Mouse (Mus musculus): ENCODE data around the gene Arl5a. TPM values are rescaled to one million over a fixed set of nuclear protein-coding genes. Genes with fewer than 3 reads are reported as not detected.
A peak's percentile ranks its signal among the peaks of the same experiment; 100 is the strongest.

Arl5a gene
- polyA plus RNA-seq, 1 experiment from 2014 or later: 45.7 TPM

DNA sequence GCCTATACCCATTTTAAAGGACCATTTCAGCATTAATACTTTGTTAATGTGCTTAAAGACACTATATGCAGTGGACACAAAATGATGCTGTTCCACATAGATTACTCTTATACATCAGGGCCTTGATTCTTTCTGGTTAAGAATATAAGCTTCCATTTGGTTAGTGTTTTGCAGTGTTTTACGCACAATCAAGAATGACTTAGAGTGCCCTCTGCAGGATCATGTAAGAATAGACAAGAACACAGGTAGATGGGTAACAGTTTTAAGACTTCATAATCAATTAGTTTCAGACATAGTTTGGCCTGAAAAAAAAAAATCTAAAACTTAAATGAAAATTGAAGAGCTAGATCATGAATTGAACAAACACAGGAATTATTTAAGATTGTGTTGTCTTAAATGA lies 18.2 kb downstream of the Arl5a start:
- H3K9me3 ChIP-seq (replicated peaks; ENCODE audit: control insufficient read depth, low read length): peaks cover 20% of the 10 kb centered on the region
- no peaks in the 10 kb centered on the region for H3K4me1 ChIP-seq (ENCODE audit: control insufficient read depth, insufficient read depth, low read length)
- peaks cover 54% of the 10 kb centered on the region for H3K36me3 ChIP-seq (ENCODE audit: control insufficient read depth, insufficient read depth)
- no peaks in the 10 kb centered on the region for H3K27me3 ChIP-seq (ENCODE audit: control insufficient read depth, insufficient read depth, low read length)
- no peak overlapping the region for H3K27ac ChIP-seq (ENCODE audit: low read length)
- no peak overlapping the region for H3K4me3 ChIP-seq (ENCODE audit: low read length)
- H3K4me2 ChIP-seq (ENCODE audit: low read depth, low read length): no peak overlapping the region
- no peak for ATAC-seq (replicated peaks; ENCODE audit: extremely low read depth, insufficient read depth, low FRiP score)
- 97% methylated on average over 1 of the region's 1 CpGs for WGBS
- no peak overlapping the region for H3K9ac ChIP-seq (ENCODE audit: low read length)

DNA sequence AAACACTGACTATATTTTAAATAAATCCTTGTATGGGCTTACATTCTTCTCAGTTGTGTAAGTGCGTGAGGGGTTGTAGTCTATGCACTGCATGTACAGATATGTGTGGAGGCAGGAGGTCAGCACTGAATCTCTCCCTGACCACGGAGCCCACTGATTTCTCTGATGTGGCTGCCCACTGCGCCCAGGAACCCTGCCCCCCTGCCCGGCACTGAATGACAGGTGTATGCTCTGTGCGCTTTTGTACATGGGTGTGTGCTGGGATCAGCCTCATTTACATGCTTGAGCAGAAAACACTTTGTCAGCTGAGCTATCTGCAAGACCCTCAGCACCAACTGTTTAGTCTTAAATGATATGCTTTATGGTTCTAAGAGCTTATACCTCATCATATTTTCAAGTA lies 19.5 kb downstream of the Arl5a start:
- H3K27ac ChIP-seq (ENCODE audit: low read length): no peak overlapping the region
- no peak overlapping the region for H3K9ac ChIP-seq (ENCODE audit: low read length)
- no peak overlapping the region for H3K4me2 ChIP-seq (ENCODE audit: low read depth, low read length)
- H3K36me3 ChIP-seq (ENCODE audit: control insufficient read depth, insufficient read depth): peaks cover 45% of the 10 kb centered on the region
- no peaks in the 10 kb centered on the region for H3K27me3 ChIP-seq (ENCODE audit: control insufficient read depth, insufficient read depth, low read length)
- WGBS: 90% methylated on average over 5 of the region's 5 CpGs
- H3K4me3 ChIP-seq (ENCODE audit: low read length): no peak overlapping the region
- no peak for ATAC-seq (replicated peaks; ENCODE audit: extremely low read depth, insufficient read depth, low FRiP score)
- no peaks in the 10 kb centered on the region for H3K4me1 ChIP-seq (ENCODE audit: control insufficient read depth, insufficient read depth, low read length)
- H3K9me3 ChIP-seq (replicated peaks; ENCODE audit: control insufficient read depth, low read length): peaks cover 8% of the 10 kb centered on the region

DNA sequence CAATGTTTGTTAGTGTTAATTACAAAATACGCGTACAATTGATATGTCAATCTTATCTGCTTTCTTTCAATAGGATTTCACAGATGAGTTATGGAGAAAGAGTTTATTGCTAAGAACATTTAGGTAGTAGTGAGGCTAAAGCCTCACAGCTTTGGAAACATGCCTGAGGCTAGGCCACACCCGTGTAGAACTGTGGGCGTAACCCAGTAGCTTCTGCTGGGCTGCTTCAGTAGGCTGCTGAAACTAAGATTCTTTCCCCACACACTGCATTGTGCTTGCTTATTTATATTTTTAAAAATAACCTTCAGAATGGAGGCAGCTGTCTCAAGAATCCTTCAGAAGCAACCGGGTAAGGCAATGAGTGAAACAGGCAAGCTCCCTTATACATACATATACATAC lies 30.2 kb downstream of the Arl5a start:
- no peak for ATAC-seq (replicated peaks; ENCODE audit: extremely low read depth, insufficient read depth, low FRiP score)
- WGBS: 84% methylated on average over 5 of the region's 5 CpGs
- H3K4me1 ChIP-seq (ENCODE audit: control insufficient read depth, insufficient read depth, low read length): no peaks in the 10 kb centered on the region
- H3K27me3 ChIP-seq (ENCODE audit: control insufficient read depth, insufficient read depth, low read length): no peaks in the 10 kb centered on the region
- H3K9me3 ChIP-seq (replicated peaks; ENCODE audit: control insufficient read depth, low read length): no peaks in the 10 kb centered on the region
- no peak overlapping the region for H3K27ac ChIP-seq (ENCODE audit: low read length)
- H3K4me3 ChIP-seq (ENCODE audit: low read length): no peak overlapping the region
- H3K4me2 ChIP-seq (ENCODE audit: low read depth, low read length): no peak overlapping the region
- H3K9ac ChIP-seq (ENCODE audit: low read length): no peak overlapping the region
- peaks cover 6% of the 10 kb centered on the region for H3K36me3 ChIP-seq (ENCODE audit: control insufficient read depth, insufficient read depth)

DNA sequence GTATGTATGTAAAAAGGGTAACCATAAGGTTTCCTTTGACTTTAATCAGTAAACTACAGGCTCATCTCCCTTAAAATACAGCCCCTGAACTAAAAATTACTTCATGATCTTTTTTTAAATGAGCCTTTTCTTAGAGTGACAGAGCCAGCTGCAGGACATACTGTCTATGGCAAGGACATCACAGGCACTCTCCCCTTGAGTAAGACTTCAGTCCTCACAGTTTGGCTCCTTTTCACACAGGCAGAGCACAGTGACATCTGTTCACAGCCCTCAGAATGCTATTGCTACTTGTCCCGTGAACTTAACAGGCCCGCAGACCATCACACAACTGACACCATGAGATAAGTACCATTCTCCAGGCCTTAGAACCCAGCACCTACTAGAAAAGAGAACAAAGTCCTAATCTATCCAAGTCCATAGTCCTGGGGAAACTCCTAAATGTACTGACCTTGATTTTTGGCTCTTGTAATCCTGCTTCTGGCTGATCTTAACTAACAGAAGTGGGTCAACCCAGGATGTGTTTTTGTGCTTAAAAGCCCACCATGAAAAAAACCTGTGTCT lies 34.2 kb downstream of the Arl5a start:
- WGBS: 47% methylated on average over 2 of the region's 2 CpGs
- Histone ChIP-seq H3K9me3 (replicated peaks; ENCODE audit: control insufficient read depth, low read length) (no peaks in the 10 kb centered on the region), H3K27me3 (ENCODE audit: control insufficient read depth, insufficient read depth, low read length) (no peaks in the 10 kb centered on the region), H3K4me3 (ENCODE audit: low read length) (no peak overlapping the region), H3K4me2 (ENCODE audit: low read depth, low read length) (no peak overlapping the region), H3K4me1 (ENCODE audit: control insufficient read depth, insufficient read depth, low read length) (peaks cover 10% of the 10 kb centered on the region), H3K9ac (ENCODE audit: low read length) (no peak overlapping the region), H3K27ac (ENCODE audit: low read length) (no peak overlapping the region), H3K36me3 (ENCODE audit: control insufficient read depth, insufficient read depth) (no peaks in the 10 kb centered on the region)
- no peak for ATAC-seq (replicated peaks; ENCODE audit: extremely low read depth, insufficient read depth, low FRiP score)

DNA sequence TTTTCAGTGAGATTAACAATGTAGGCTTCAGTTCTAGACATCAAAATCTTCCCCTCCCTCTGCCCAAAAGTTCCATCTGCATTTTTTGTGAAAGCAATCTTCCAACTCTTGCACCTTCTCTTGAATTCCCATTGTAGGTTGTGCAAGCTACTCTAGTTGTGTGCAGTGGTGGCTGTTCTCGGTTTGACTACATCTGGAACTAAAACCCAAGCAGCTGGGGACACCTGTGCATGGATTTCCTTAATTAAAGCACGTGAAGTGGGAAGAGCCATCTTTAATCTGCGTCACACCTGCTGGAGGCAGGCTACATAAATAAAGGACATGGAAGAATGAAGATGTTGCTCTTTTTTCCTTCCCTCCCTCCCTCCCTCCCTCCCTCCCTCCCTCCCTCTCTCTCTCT lies 34.7 kb downstream of the Arl5a start:
- Histone ChIP-seq H3K4me3 (ENCODE audit: low read length) (no peak overlapping the region), H3K4me2 (ENCODE audit: low read depth, low read length) (no peak overlapping the region), H3K27ac (ENCODE audit: low read length) (no peak overlapping the region), H3K27me3 (ENCODE audit: control insufficient read depth, insufficient read depth, low read length) (no peaks in the 10 kb centered on the region), H3K9ac (ENCODE audit: low read length) (no peak overlapping the region), H3K4me1 (ENCODE audit: control insufficient read depth, insufficient read depth, low read length) (peaks cover 11% of the 10 kb centered on the region), H3K9me3 (replicated peaks; ENCODE audit: control insufficient read depth, low read length) (no peaks in the 10 kb centered on the region), H3K36me3 (ENCODE audit: control insufficient read depth, insufficient read depth) (no peaks in the 10 kb centered on the region)
- ATAC-seq (replicated peaks; ENCODE audit: extremely low read depth, insufficient read depth, low FRiP score): no peak
- 80% methylated on average over 3 of the region's 3 CpGs for WGBS

DNA sequence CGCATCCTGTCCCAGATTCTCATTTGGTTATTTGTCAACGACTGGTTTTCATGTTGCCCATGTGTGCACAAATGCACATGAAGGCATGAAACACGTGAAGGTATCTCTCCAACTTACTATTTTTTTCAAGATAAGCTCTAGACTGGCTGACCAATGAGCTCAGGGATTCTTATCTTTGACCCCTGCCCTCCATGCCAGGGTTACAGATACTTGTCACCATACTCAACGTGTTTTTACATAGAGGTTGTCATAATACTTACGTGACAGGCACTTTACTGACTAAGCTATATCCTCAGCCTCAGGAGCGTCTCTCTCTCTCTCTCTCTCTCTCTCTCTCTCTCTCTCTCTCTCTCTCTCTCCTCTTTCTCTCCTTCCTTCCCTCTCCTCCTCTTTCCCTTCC lies 38.2 kb downstream of the Arl5a start:
- peaks cover 11% of the 10 kb centered on the region for H3K4me1 ChIP-seq (ENCODE audit: control insufficient read depth, insufficient read depth, low read length)
- H3K4me3 ChIP-seq (ENCODE audit: low read length): no peak overlapping the region
- H3K36me3 ChIP-seq (ENCODE audit: control insufficient read depth, insufficient read depth): no peaks in the 10 kb centered on the region
- no peak overlapping the region for H3K9ac ChIP-seq (ENCODE audit: low read length)
- ATAC-seq (replicated peaks; ENCODE audit: extremely low read depth, insufficient read depth, low FRiP score): peak; percentile 75; the same call in 1 of the 2 replicates
- WGBS: 41% methylated on average over 6 of the region's 6 CpGs
- H3K9me3 ChIP-seq (replicated peaks; ENCODE audit: control insufficient read depth, low read length): no peaks in the 10 kb centered on the region
- H3K27ac ChIP-seq (ENCODE audit: low read length): no peak overlapping the region; the same call in 1 of the 2 replicates
- H3K4me2 ChIP-seq (ENCODE audit: low read depth, low read length): peak overlapping the region; percentile 44; the same call in 1 of the 2 replicates
- H3K27me3 ChIP-seq (ENCODE audit: control insufficient read depth, insufficient read depth, low read length): no peaks in the 10 kb centered on the region

DNA sequence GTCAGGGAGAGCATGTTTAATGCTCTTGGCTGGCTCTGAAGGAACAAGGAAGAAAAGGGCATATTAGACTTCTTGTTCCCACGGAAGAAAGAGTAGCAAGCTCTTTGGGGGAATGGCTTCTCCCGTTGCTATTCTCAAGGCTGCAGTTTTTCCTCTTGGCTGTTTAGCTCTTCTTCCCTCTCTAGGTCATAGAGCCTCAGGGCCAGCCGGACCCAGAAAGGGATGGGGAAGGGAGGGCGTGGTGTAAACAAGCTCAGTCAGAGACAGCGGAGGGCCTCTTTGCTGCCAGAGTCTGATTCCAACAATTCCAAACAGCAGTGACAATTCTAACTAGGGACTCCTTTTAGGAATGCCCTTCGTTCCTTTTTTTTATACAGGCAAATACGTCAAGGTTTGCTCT lies 38.7 kb downstream of the Arl5a start:
- ATAC-seq (replicated peaks; ENCODE audit: extremely low read depth, insufficient read depth, low FRiP score): peak; percentile 58
- peak overlapping the region; percentile 38; the same call in 1 of the 2 replicates for H3K9ac ChIP-seq (ENCODE audit: low read length)

DNA sequence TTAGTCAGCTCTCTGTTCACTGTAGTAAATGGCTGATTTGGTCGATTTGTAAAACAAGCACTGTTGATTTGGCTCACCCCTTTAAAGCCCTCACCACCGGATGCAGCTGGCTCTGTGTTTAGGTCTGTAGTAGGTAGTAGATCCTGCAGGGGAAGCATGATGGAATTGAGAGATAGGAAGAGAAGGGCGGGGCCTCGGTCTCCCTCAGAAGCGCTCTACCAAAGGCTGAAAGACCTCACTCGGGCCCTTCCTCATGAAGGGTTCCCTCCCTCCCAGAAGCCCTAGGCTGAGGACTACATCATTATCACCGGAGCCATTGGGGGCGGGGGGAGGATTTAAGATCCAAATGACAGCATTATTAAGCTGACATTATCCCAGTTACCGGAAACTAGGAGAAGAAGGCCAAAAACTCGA lies 45.8 kb downstream of the Arl5a start:
- Histone ChIP-seq H3K27ac (ENCODE audit: low read length) (no peak overlapping the region), H3K9ac (ENCODE audit: low read length) (no peak overlapping the region), H3K27me3 (ENCODE audit: control insufficient read depth, insufficient read depth, low read length) (no peaks in the 10 kb centered on the region), H3K36me3 (ENCODE audit: control insufficient read depth, insufficient read depth) (no peaks in the 10 kb centered on the region), H3K4me2 (ENCODE audit: low read depth, low read length) (peak overlapping the region; percentile 37; the same call in 1 of the 2 replicates), H3K4me1 (ENCODE audit: control insufficient read depth, insufficient read depth, low read length) (no peaks in the 10 kb centered on the region; the same call in 1 of the 2 replicates), H3K4me3 (ENCODE audit: low read length) (no peak overlapping the region), H3K9me3 (replicated peaks; ENCODE audit: control insufficient read depth, low read length) (no peaks in the 10 kb centered on the region)
- 51% methylated on average over 10 of the region's 10 CpGs for WGBS
- ATAC-seq (replicated peaks; ENCODE audit: extremely low read depth, insufficient read depth, low FRiP score): 0 out of 2 replicates have a peak, but pooled peaks have one; percentile 52

More for the DNA sequence above, 38.7 kb downstream of the Arl5a start:
- Histone ChIP-seq H3K9me3 (replicated peaks; ENCODE audit: control insufficient read depth, low read length) (no peaks in the 10 kb centered on the region), H3K27ac (ENCODE audit: low read length) (peak overlapping the region; percentile 70), H3K4me1 (ENCODE audit: control insufficient read depth, insufficient read depth, low read length) (peaks cover 11% of the 10 kb centered on the region), H3K4me2 (ENCODE audit: low read depth, low read length) (peak overlapping the region; percentile 44), H3K4me3 (ENCODE audit: low read length) (no peak overlapping the region), H3K36me3 (ENCODE audit: control insufficient read depth, insufficient read depth) (no peaks in the 10 kb centered on the region), H3K27me3 (ENCODE audit: control insufficient read depth, insufficient read depth, low read length) (no peaks in the 10 kb centered on the region)
- WGBS: 31% methylated on average over 7 of the region's 7 CpGs

DNA sequence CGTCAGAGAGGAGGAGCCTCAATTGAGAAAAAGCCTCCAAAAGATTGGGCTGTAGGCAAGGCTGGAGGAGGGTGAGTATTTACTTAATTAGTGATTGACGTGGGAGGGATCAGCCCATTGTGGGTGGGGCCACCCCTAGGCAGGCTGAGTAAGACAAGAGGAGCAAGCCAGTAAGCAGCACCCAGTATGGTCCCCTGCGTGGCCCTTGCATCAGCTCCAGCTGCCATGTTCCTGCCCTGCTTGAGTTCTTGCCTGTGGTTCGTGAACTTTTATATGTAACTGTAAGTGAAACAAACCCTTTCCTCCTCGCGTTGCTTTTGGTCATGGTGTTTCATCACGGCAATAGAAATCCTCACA lies 46.3 kb downstream of the Arl5a start, which contains the start of gene Neb:
TSS of gene Neb (minus strand) at position 27 of the 357 bp plus-strand sequence.
- peak; percentile 63 for ATAC-seq (replicated peaks; ENCODE audit: extremely low read depth, insufficient read depth, low FRiP score)
- Histone ChIP-seq H3K9ac (ENCODE audit: low read length) (no peak within 1 kb of the TSS), H3K4me1 (ENCODE audit: control insufficient read depth, insufficient read depth, low read length) (no peaks in the 10 kb centered on the region; the same call in 1 of the 2 replicates), H3K4me2 (ENCODE audit: low read depth, low read length) (peak within 1 kb of the TSS; percentile 37), H3K36me3 (ENCODE audit: control insufficient read depth, insufficient read depth) (no peaks in the 10 kb centered on the region), H3K27ac (ENCODE audit: low read length) (no peak within 1 kb of the TSS), H3K9me3 (replicated peaks; ENCODE audit: control insufficient read depth, low read length) (no peaks in the 10 kb centered on the region), H3K4me3 (ENCODE audit: low read length) (peak within 1 kb of the TSS; percentile 12; the same call in 1 of the 2 replicates), H3K27me3 (ENCODE audit: control insufficient read depth, insufficient read depth, low read length) (no peaks in the 10 kb centered on the region)
- 53% methylated on average over 7 of the region's 7 CpGs for WGBS
